Mouse (Mus musculus): ENCODE data around the gene S100a14.

S100a14 gene

GRCm38 (mm10) chr3:90526580-90526979, at the start of gene S100a14:
Gene S100a14, plus strand, starts transcription at chr3:90526856.
- DNase-seq: no peak

DNA sequence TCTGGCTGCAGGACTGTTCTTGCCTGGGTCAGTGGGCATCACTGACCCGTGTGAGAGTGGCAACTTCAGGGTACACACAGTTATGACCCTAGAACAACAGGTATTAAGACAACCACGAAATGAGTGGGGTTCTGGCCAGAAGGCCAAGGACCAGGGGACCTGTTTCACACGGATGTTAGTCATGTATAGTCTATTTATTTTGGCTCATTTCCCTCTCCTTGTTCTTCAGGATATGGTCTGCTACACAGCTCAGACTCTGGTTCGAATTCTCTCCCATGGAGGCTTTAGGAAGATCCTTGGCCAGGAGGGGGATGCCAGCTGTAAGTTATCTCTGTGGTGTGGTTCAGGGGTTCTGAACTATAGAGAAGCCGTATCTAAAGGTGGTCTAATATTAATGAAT, 39.7 kb upstream of the S100a14 start:
- no peak for DNase-seq

DNA sequence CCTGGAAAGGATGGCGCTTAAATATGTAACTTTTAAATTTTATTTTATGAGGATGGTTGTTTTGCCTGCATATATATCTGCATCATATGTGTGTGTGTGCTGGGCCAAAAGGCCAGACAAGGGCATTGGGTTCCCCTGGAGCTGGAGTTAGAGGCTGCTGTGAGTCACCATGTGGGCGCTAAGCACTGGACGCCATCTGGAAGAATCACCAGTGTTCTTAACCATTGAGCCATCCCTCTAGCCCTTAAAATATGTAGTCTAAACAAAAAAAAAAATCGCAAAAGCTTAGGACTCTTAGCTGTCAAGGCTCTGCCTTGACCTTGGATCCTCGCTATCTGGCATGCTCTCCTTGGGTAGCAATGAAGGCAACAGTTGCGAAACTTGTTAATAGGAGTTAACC, 38.1 kb upstream of the S100a14 start:
- DNase-seq: no peak

- DNase-seq: peak; percentile 89 to 92
Measured at GRCm38 (mm10) chr3:90490696-90491256, 35.9 kb upstream of the S100a14 start, which contains the start of gene Snapin. Gene Snapin, minus strand, starts transcription at chr3:90491033.

DNA sequence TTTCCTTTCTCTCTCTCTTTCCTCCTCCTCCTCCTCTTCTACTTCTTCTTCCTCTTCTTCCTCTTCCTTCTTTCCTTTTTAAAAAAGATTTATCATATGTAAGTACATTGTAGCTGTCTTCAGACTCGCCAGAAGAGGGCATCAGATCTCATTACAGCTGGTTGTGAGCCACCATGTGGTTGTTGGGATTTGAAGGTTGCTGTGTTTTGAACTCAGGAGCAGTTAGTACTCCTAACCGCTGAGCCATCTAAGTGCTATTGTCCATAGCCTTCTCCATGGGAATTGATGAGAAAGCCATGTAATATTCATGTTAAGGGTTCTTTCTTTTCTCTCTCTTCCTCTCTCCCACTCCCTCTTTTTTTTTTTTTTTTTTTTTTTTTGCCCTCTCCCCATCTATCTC, 35.3 kb upstream of the S100a14 start:
- DNase-seq: peak in 1 of 2 experiments; percentile 50

DNA sequence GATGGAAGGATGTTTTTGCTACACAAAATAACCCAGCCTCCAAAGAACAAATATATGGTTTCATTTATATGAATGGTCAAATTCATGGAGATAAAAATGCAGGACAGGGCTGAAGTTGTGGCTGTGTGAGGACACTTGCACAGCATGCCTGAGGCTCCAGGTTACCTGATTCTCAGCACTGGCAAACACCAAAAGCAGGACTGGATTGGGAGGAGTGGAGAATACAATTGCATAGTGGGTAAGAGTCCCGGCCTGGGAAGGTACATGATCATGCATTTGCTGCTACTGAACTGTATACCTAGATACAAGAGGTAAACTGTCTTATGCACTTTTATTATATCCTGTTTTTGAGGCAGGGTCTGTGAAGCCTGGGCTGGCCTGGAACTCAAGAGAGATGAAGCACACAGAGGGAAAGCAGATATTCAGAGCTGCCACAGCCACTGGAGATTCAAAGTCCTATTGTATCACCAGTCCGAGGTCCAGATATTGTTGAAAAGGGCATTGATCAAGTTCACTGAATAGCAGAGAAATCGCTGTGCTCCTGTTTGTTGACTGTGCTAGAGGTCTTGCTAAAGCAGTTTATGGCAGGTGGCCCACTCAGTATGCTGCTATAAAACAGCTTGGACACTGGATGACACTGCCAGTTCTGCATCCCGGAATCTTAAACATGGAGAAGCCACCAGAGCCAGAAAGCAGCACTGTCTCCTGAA, 32.7 kb upstream of the S100a14 start:
- DNase-seq: no peak

- DNase-seq: no peak
Measured at GRCm38 (mm10) chr3:90495850-90496525, 30.7 kb upstream of the S100a14 start.

GRCm38 (mm10) chr3:90497597-90497996, 29.1 kb upstream of the S100a14 start:
- DNase-seq: no peak

DNA sequence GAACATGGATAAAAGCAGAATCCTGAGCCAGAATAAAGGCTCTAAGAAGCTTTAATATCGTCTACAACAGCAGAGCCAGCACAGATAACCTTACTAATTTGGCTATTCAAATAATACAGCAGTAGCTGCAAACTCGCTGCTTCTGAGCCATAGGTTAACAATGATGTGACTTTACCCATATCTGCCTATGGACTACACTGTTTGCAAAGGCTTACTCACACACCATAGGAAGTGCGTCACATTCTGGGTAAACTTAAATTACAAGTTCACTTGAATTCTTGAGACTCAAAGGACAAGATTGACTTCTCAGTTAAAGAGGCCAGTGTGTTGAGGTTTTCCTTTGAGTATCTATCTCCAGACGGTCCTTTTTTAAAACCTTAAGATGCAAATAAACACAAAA, 23.2 kb upstream of the S100a14 start:
- no peak for DNase-seq

- no peak for DNase-seq
Measured at GRCm38 (mm10) chr3:90505216-90505615, 21.4 kb upstream of the S100a14 start.

DNA sequence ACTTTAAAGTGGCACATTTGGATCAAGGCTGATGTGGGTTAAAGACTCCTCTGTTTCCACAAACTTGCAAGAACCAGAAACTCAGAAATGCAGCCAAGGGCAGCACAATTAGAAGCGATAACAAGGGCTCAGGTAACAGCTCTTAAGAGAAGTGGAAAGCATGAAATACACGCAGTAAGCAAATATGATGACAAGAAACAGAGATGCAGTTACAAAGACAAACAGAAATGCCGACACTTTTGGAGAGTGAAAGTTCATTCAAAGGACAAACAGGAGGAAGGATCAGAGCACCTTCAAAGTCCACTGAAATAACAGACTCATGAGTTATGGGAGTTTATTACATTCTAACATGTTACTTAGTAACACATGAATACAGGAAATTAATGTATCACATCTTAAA, 20.3 kb upstream of the S100a14 start:
- DNase-seq: no peak

DNA sequence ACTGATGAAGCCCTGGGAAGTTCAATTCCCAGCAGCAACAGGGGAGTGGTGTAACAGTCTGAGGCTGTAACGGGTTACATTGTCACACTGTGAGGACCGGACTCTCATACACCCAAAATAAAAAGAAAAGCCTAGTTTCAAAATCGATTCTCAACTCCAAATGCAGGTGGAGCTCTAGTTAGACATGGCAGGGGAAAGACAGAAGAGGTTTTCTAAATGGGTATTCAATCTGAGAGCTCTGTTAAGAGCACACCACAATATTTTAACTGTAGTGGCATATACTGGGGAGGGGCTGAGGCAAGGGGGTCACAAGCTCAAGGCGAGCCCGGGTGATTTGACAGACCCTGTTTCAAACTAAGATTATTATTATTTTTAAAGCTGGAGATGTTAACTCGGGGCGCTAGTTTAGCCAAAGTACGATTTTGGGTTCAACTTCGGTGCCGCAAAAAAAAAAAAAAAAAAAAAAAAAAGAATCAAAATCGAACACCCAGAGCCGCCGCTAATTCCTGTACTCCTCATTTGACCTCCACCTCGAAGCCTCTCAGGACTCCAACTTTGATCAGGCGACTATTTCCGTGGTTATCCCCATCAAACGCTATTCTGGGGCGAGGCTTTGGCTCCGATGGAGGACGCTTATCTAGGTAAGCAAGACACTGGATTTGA, 18.2 kb upstream of the S100a14 start:
- no peak for DNase-seq

- DNase-seq: peak; percentile 96 to 98
Measured at GRCm38 (mm10) chr3:90508950-90509746, 17.5 kb upstream of the S100a14 start, which contains the start of gene Chtop. Gene Chtop, minus strand, starts transcription at chr3:90509498.

- no peak for DNase-seq
Measured at GRCm38 (mm10) chr3:90509747-90510123, 16.9 kb upstream of the S100a14 start.

GRCm38 (mm10) chr3:90512276-90512675, 14.4 kb upstream of the S100a14 start:
- DNase-seq: no peak

DNA sequence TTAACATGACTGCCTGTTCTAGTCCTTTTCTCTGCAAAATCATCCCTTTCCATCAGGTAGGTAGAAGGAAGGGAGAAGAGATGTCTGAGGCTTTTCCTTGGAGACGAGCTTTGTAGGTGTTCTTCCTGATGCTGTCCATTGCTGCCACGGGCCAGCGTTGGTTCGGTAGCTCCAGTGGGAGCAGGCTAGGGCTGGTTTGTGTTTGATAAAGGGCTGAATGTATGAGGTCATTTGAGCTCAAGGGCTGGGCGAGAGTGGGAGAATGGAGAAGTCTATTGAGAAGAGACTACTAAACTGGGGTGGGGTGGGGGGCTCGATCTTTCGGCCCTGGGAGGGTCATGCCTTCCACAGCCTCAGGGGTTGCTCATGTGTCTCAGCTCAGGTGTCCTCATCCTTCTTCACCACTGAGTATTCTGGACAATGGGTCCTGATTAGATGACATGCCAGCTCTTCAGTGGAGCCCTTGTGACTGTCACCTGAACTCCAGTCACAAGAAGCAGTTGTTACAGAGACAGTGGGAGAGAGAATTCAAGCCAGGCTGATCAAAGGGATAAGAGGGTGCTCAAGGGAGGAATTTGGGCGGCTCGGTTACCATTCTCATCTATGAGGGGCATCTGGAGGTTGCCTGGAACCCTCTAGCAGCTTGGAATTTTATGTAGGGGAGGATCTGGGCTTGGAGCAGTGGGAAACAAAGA, 13.6 kb upstream of the S100a14 start:
- DNase-seq: no peak

DNA sequence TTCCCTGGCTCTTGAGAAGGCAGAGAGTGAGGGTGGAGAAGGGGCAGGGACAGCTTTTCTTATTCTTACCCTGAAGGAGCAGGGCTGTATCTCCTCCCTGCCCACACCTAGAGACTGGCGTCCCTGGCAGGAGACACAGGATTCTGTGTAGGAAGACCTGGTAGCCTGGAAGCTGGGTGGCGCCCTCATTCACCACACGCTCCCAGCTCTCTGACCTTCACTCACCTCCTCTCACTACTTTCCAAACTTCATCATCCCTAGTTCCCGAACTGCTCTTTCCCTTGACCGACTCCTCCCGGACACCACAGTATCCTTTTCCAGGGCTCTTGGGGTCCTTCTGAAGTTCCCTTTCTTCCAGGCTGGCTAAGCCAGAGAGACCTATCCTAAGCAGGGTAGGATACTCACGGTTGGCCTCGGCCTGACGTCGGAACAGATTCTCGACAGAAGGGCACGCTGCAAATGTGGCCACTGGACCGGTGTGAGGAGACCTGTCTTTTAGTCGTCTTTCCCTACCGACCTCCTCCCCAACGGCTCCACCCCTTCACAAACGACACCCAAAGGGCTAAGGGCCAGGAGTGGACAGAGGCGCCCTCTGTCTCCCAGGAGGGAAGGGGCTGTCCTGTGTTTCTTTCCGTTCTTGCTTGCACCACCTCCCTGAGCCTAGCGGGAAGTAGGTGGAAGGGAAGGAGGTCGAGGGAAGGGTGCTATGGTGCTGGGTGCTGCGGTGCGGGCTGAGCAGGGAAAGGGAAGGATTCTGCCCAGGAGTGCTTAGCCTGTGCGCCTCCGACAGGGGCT, 12.7 kb upstream of the S100a14 start, which contains the start of the genes S100a1 and S100a13:
Gene S100a1 (minus strand): TSS at position 597 of the 795 bp plus-strand sequence.
Gene S100a13 (plus strand): TSS at position 640 of the 795 bp plus-strand sequence.
- peak; percentile 30 to 44 for DNase-seq

DNA sequence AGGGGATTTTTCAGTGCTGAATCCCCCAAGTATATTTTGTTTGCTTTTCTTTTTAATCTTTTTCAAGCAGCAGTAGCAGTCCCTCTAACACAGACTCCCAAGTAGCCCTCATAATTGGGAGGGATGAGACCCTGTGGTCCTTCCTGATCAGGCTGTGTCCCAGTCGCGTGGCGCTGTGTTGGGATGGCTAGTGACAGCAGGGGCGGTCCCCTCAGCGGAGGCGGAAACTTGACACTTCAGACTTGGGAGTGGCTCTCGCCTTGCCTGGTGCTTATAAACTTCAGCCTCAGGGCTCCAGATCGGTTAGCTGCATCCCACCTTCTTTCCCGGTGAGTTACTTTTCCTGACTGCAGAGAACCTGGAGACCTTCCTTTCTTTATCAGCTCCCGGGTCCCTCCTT, 12.0 kb upstream of the S100a14 start:
- DNase-seq: peak; percentile 42 to 57

GRCm38 (mm10) chr3:90515242-90515641, 11.4 kb upstream of the S100a14 start:
- DNase-seq: no peak

GRCm38 (mm10) chr3:90515789-90516188, 10.9 kb upstream of the S100a14 start:
- DNase-seq: no peak

DNA sequence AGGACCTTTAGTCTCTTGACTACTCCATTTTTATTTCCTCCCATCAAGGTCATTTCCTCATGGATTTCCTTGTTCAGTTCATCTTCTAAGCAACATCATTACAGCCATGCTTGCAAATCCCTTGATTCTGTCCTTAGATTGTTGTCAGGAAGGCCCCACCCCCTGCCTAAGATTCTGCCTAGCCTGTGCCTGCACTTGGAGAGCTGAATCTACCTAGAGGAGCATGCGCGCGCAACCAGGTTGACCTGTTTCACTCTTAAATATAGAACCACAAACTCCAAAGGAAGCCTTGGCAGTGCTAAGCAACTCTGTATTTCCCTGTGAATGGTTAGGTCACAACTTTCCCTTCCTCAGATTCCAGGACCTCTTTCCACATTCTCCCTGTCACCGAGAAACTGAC, 8.9 kb upstream of the S100a14 start:
- no peak for DNase-seq
